Mouse (Mus musculus) forebrain, embryonic 16.5 days (tissue): Measurements from ENCODE around the gene Tmem238l. TPM values are rescaled to one million over a fixed set of nuclear protein-coding genes. Genes with fewer than 3 reads are reported as not detected.

Source experiments
- ATAC-seq: fragments of 200-750 bp; cut with Nextera tagmentation; 2 replicates; pipeline ENCODE4 v1.8.0; 2017; ENCODE audit warnings: mild to moderate bottlenecking, moderate library complexity
- H3K27ac ChIP-seq: fragments of 300-500 bp; sonication (generic); 2 replicates; pipeline ENCODE4 v1.5.1; 2014; ENCODE audit warnings: low read length, control low read depth
- H3K27me3 ChIP-seq: fragments of 300-500 bp; sonication (generic); replicated peaks from 2 replicates; pipeline ENCODE4 v1.6.1; 2014; ENCODE audit warnings: low read length; ENCODE audit not compliant: control insufficient read depth, insufficient read depth
- H3K36me3 ChIP-seq: fragments of 300-500 bp; sonication (generic); 2 replicates; pipeline ENCODE4 v1.6.1; 2014; ENCODE audit not compliant: control insufficient read depth, insufficient read depth
- H3K4me1 ChIP-seq: fragments of 300-500 bp; sonication (generic); replicated peaks from 2 replicates; pipeline ENCODE4 v1.6.1; 2014; ENCODE audit warnings: low read length; ENCODE audit not compliant: control insufficient read depth, insufficient read depth
- H3K4me2 ChIP-seq: fragments of 300-500 bp; sonication (generic); 2 replicates; pipeline ENCODE4 v1.6.1; 2014; ENCODE audit warnings: mild to moderate bottlenecking, low read length, control low read depth
- H3K4me3 ChIP-seq: fragments of 300-500 bp; sonication (generic); replicated peaks from 2 replicates; pipeline ENCODE4 v1.5.1; 2014; ENCODE audit warnings: mild to moderate bottlenecking, low read length, control low read depth
- H3K9ac ChIP-seq: fragments of 300-500 bp; sonication (generic); replicated peaks from 2 replicates; pipeline ENCODE4 v1.6.1; 2014; ENCODE audit warnings: low read depth, low read length, control low read depth
- H3K9me3 ChIP-seq: fragments of 300-500 bp; sonication (generic); 2 replicates; pipeline ENCODE4 v1.6.1; 2016; ENCODE audit warnings: low read length; ENCODE audit not compliant: control insufficient read depth
- WGBS: fragments of 180-500 bp; shearing (Covaris S2); extraction: QIAGEN DNeasy Blood & Tissue Kit; methylation state at CpG from one replicate; pipeline ENCODE4 v1.1.7; 2014; 5-methylcytosine and 5-hydroxymethylcytosine counted together
- polyA plus RNA-seq: library from polyadenylated mRNA; unstranded; fragments of >200 nt; fragmentation: Nextera tagmentation; extraction: Ambion mirVana; gene quantifications from 2 replicates; pipeline ENCODE4 v1.2.1, GENCODE M21; 2015

Tmem238l gene
- polyA plus RNA-seq, 1 experiment from 2014 or later, result not detected

- H3K9me3 ChIP-seq, result no peaks in the 10 kb centered on the region
- H3K36me3 ChIP-seq, result no peaks in the 10 kb centered on the region
- no peak overlapping the region for H3K4me2 ChIP-seq
- ATAC-seq, result no peak
- H3K9ac ChIP-seq, result no peak overlapping the region
- no peak overlapping the region for H3K27ac ChIP-seq
- 81% methylated on average over 7 of the region's 7 CpGs for WGBS
- no peaks in the 10 kb centered on the region for H3K4me1 ChIP-seq
- H3K27me3 ChIP-seq, result no peaks in the 10 kb centered on the region
- H3K4me3 ChIP-seq, result no peak overlapping the region
Measured at GRCm38 (mm10) chr11:66934428-66935173, 21.8 kb upstream of the Tmem238l start.

GRCm38 (mm10) chr11:66942011-66942410, 14.4 kb upstream of the Tmem238l start:
- Histone ChIP-seq H3K27me3 (no peaks in the 10 kb centered on the region), H3K9me3 (no peaks in the 10 kb centered on the region), H3K36me3 (no peaks in the 10 kb centered on the region), H3K4me3 (no peak overlapping the region), H3K9ac (no peak overlapping the region), H3K4me2 (no peak overlapping the region), H3K4me1 (no peaks in the 10 kb centered on the region), H3K27ac (no peak overlapping the region)
- WGBS, result 95% methylated on average over 5 of the region's 5 CpGs
- no peak for ATAC-seq

GRCm38 (mm10) chr11:66945224-66945767, 11.1 kb upstream of the Tmem238l start:
- no peak for ATAC-seq
- Histone ChIP-seq H3K4me2 (no peak overlapping the region), H3K9me3 (no peaks in the 10 kb centered on the region), H3K27ac (no peak overlapping the region), H3K36me3 (no peaks in the 10 kb centered on the region), H3K27me3 (no peaks in the 10 kb centered on the region), H3K4me1 (no peaks in the 10 kb centered on the region), H3K9ac (no peak overlapping the region), H3K4me3 (no peak overlapping the region)
- whole genome bisulfite sequencing, result 75% methylated on average over 2 of the region's 2 CpGs

- Histone ChIP-seq H3K27me3 (no peaks in the 10 kb centered on the region), H3K27ac (no peak overlapping the region), H3K4me3 (no peak overlapping the region), H3K4me2 (no peak overlapping the region), H3K36me3 (no peaks in the 10 kb centered on the region), H3K4me1 (no peaks in the 10 kb centered on the region), H3K9me3 (no peaks in the 10 kb centered on the region), H3K9ac (no peak overlapping the region)
- 75% methylated on average over 6 of the region's 6 CpGs for WGBS
- ATAC-seq, result no peak
Measured at GRCm38 (mm10) chr11:66946521-66946920, 9.9 kb upstream of the Tmem238l start.

GRCm38 (mm10) chr11:66946922-66947321, 9.5 kb upstream of the Tmem238l start:
- Histone ChIP-seq H3K4me2 (no peak overlapping the region), H3K9me3 (no peaks in the 10 kb centered on the region), H3K36me3 (no peaks in the 10 kb centered on the region), H3K27me3 (no peaks in the 10 kb centered on the region), H3K4me1 (no peaks in the 10 kb centered on the region), H3K9ac (no peak overlapping the region), H3K27ac (no peak overlapping the region), H3K4me3 (no peak overlapping the region)
- 86% methylated on average over 6 of the region's 6 CpGs for WGBS
- ATAC-seq, result no peak

GRCm38 (mm10) chr11:66960797-66961196, 4.4 kb downstream of the Tmem238l start:
- no peak for ATAC-seq
- Histone ChIP-seq H3K4me3 (no peak overlapping the region), H3K9ac (no peak overlapping the region), H3K27me3 (no peaks in the 10 kb centered on the region), H3K9me3 (no peaks in the 10 kb centered on the region), H3K36me3 (no peaks in the 10 kb centered on the region), H3K27ac (no peak overlapping the region), H3K4me2 (no peak overlapping the region), H3K4me1 (no peaks in the 10 kb centered on the region)
- WGBS, result 92% methylated on average over 1 of the region's 1 CpGs

- Histone ChIP-seq H3K36me3 (no peaks in the 10 kb centered on the region), H3K4me3 (no peak overlapping the region), H3K4me2 (no peak overlapping the region), H3K4me1 (no peaks in the 10 kb centered on the region), H3K27ac (no peak overlapping the region), H3K27me3 (no peaks in the 10 kb centered on the region), H3K9me3 (no peaks in the 10 kb centered on the region), H3K9ac (no peak overlapping the region)
- 91% methylated on average over 12 of the region's 12 CpGs for WGBS
- no peak for ATAC-seq
Measured at GRCm38 (mm10) chr11:66961447-66962176, 5.2 kb downstream of the Tmem238l start.

GRCm38 (mm10) chr11:66963462-66963861, 7.0 kb downstream of the Tmem238l start:
- no peak overlapping the region for H3K4me3 ChIP-seq
- no peaks in the 10 kb centered on the region for H3K27me3 ChIP-seq
- WGBS, result 100% methylated on average over 1 of the region's 1 CpGs
- no peaks in the 10 kb centered on the region for H3K4me1 ChIP-seq
- no peaks in the 10 kb centered on the region for H3K36me3 ChIP-seq
- no peak overlapping the region for H3K27ac ChIP-seq
- no peak overlapping the region for H3K4me2 ChIP-seq
- H3K9ac ChIP-seq, result no peak overlapping the region
- no peaks in the 10 kb centered on the region for H3K9me3 ChIP-seq
- no peak for ATAC-seq

- no peak overlapping the region for H3K27ac ChIP-seq
- H3K9ac ChIP-seq, result no peak overlapping the region
- no peak overlapping the region for H3K4me3 ChIP-seq
- H3K9me3 ChIP-seq, result no peaks in the 10 kb centered on the region
- no peaks in the 10 kb centered on the region for H3K4me1 ChIP-seq
- 25% methylated on average over 7 of the region's 7 CpGs for WGBS
- H3K36me3 ChIP-seq, result no peaks in the 10 kb centered on the region
- H3K27me3 ChIP-seq, result no peaks in the 10 kb centered on the region
- no peak overlapping the region for H3K4me2 ChIP-seq
- ATAC-seq, result no peak
Measured at GRCm38 (mm10) chr11:66966500-66967116, 10.2 kb downstream of the Tmem238l start.
